Mouse (Mus musculus) induced T-regulatory cell, adult 2 months (primary cell): ENCODE results near the gene Bsg.
A peak's percentile ranks its signal among the peaks of the same experiment; 100 is the strongest.

ENCODE experiments used
- DNase-seq: peaks from one replicate; pipeline ENCODE4 v3.0.0-alpha.2; 2012; ENCODE audit warnings: low read depth

Bsg gene

DNA sequence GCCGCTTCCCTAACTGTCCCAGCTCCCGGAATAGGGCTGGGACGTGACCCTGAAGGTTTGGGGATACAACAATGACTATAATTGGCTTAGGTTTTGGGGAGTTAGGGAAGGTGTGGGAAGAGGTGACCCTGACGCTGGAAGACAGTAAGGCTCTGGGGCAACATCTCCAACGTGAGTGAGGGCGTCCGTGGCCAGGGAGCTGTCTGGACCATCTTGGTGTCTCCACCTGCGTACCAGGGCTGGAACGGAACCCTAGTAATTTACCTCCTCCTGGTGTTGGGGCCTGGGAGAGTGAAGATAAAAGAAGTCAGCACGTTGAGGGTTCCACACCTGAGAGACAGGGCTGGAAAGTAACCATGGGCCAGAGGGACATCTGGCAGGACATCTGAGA lies 674 bp downstream of the Bsg start:
- DNase-seq: peak; percentile 26

DNA sequence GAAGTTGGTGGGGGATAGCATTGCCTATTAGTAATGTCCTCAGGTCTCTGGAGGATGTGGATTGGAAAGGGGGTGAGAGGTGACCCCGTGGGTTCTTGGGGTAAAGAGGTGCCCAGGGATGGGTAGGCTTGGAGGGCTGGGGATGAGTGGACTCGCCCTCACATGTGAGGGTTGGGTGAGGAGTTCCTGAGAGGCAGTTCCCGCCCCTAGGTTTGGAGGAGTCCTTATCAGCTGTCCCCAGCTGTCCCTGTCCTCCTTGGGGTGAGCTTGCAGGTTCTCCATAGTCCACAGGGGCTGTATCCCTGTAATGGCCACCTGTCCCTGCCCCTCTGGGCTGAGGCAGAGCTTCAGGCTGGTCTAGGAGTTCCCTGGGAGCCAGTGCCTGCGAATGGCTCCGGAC lies 1.7 kb downstream of the Bsg start:
- no peak for DNase-seq

- no peak for DNase-seq
These were observed 2.3 kb downstream of the Bsg start for GRCm38 (mm10) chr10:79706406-79707094.

DNA sequence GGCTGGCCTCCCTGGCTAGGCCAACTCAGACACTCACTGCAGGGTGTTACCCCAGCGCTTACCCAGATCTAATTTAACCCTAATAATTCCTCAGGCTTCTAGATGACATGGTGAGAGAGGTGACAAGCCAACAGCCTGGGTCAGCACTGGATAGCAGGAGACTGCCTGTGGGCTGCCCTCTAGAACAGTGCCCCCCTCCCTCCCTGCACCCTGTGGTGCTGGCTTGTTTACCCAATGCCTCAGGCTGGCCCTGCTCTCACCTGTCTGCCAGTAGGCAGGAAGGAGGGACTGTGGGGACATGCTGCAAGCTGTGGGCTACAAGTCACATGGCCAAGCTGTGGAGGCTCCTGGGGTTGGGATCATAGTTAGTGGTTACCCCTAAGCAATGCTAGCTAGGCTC lies 2.9 kb downstream of the Bsg start:
- DNase-seq: no peak

DNA sequence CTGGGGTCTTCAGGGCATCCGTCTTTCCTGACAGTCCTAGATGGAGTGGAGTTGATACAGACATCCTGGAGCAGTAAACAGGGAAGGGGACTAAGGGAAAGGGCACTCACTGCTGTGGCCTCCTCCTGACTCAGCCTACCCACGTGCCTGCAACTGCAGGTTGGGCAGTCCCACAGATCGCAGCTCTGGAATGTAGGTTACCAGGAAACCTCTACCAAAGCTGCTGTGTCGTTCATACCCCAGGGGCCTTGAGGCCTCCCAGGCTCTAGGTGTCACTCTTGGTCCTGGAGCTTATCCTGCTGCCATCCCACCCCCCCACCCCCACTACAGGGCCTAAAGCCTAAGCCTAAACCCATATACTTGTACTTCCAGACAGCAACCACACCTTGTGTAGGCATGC lies 3.5 kb downstream of the Bsg start:
- no peak for DNase-seq

DNA sequence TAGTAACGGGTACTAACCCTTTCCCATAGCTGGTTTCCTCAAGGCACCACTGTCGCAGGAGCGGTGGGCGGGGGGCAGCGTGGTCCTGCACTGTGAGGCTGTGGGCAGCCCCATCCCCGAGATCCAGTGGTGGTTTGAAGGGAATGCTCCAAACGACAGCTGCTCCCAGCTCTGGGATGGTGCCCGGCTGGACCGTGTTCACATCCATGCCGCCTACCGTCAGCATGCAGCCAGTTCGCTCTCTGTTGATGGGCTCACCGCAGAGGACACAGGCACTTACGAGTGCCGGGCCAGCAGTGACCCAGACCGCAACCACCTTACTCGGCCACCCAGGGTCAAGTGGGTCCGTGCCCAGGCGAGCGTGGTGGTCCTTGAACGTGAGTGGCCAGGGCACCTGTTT lies 4.4 kb downstream of the Bsg start:
- DNase-seq: no peak

DNA sequence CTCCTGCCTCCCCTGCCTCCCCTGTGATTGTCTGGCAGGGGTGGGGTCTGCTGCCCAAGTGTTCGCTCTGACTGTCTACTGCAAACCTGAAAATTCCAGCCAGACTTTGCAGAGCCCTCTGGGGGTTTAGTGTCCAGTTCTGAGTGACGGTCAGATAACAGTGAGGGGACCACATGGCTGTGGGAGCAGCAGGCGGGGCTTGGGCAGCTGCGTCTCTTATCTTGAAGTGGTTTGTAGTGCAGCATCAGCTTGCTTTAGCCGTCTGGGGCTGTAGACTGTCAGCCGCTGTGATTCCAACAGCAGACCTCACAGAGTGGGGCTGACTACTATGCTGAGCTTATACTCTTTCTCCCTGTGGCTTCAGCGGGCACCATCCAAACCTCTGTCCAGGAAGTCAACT lies 5.0 kb downstream of the Bsg start:
- no peak for DNase-seq

- peak; percentile 63 for DNase-seq
These were observed 7.7 kb downstream of the Bsg start for GRCm38 (mm10) chr10:79712029-79712428.

DNA sequence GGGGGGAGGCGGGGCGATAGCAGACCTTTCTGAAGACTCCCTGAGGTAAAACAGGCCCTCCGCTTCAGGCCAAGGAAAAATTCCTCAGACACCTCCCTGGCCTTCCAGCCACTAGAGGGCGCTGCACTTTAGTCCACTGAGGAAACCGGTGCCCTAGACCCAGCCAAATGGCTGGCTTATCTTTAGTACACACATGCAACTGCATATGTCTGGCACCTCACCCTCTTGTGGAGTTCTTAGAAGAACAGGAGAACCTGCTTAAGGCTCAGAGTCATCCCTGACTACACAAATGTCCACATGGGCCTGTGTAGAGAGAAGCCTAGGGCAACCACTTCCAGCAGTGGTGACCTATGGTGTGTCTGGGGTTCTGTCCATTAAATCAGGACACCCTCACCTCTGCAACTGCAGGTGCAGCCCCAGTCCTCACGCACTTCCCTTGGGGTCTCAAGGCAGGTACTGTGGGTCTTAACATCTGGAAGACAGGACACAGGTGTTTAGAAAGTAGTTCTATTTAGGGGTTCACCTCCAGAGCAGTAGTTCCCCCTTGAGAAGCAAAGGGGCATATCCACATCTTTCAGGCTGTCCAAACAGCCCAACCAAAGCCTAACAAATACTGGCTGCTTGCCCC lies 8.3 kb downstream of the Bsg start:
- peak; percentile 86 for DNase-seq

DNA sequence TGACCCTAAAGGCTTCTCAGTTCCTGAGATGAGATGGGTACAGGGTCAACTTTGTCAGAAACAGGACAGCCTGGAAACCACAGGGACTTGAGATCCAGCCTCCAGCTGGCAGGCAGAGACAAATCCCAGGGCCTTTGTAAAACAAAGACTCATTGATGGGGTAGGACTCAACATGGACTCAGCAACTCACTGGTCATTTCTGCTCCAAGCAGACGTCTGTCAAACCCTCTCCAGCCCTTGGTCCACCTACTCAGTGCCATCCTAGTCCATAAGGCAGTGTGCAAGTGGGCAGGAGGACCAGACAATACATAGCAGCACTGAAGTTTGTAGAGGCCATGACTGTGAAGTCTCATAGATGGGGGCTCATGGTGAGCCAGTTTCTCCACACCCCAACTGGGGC lies 8.9 kb downstream of the Bsg start:
- DNase-seq: no peak

- no peak for DNase-seq
These were observed 10.7 kb downstream of the Bsg start for GRCm38 (mm10) chr10:79714996-79715395.

DNA sequence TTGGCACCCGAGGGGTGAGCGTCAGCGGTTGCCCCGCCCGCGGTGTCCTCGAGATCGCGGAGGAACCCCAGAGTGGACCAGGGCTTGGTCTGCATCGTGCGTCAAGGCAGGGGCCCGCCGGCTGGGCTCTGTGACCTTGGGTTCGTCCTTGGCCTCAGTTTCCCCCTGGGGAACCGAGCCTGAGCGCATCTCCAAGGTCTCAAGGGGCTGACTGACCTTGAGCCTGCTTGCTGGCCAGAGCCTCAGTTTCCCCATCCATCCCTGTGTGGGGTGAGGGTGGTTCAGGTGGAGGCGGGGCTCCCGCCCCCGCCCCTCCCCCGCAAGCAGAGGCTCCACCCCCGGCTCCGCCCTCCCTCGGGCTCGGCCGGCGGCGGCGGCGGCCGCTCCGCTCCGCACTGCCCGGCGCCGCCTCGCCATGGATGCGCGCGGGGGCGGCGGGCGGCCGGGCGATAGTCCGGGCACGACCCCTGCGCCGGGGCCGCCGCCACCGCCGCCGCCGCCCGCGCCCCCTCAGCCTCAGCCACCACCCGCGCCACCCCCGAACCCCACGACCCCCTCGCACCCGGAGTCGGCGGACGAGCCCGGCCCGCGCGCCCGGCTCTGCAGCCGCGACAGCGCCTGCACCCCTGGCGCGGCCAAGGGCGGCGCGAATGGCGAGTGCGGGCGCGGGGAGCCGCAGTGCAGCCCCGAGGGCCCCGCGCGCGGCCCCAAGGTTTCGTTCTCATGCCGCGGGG lies 12.1 kb downstream of the Bsg start, which contains the start of gene Hcn2:
TSS of gene Hcn2 (plus strand) at position 381 of the 734 bp plus-strand sequence.
- no peak for DNase-seq

- peak; percentile 55 for DNase-seq
These were observed 12.7 kb downstream of the Bsg start for GRCm38 (mm10) chr10:79716988-79717355.

DNA sequence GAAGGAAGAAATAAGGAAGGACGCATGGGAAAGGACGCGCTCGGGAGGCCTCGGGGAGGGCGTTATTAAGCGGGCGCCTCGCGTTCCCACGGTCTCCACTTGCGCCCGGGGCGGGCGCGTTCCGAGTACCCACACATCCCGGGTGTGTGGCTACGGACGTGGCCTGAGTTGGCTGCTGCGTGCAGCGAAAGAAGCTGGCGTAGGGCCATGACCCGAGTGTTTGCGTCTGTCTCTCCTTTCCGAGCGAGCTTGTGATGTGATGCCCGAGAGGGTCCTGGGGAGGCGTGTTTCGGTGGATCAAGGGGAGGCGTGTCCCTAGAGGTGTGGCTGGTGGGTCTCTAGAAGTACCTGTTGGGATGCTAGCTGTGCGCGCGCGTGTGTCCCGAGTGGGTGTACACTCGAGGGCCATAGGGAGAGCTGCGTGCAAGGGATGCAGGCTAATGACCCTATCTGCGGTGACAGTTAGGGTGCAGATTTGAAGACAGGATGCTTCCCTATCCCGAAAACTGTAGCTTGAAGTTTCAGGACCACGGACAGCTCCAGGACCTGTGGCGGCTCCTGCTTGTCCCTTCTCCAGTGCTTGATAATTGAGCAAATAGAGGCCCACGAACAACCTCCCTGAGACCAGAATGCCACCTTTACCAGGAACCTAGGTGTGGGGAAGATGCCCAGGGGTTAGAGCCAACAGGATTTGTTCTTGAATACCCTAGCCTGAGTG lies 13.5 kb downstream of the Bsg start:
- peak; percentile 83 for DNase-seq

DNA sequence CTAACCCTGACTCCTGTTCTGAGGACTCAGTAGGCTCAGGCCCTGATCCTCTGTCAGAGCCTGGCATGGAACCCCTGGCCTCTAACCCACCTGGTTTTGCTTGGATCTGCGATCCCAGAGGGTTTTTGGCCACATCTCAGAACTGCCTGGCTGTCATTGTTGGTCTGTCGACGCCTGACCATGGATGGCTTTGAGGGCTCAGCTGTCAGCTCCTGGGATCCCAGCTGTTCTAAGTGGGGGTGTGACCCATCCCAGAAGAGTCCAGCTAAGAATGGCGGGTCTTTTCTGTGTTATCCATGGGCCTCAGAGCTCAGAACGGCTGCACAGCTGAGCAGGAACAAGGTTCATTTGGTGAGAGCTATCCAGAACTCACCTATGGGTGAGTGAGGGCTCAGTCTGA lies 16.8 kb downstream of the Bsg start:
- DNase-seq: no peak

DNA sequence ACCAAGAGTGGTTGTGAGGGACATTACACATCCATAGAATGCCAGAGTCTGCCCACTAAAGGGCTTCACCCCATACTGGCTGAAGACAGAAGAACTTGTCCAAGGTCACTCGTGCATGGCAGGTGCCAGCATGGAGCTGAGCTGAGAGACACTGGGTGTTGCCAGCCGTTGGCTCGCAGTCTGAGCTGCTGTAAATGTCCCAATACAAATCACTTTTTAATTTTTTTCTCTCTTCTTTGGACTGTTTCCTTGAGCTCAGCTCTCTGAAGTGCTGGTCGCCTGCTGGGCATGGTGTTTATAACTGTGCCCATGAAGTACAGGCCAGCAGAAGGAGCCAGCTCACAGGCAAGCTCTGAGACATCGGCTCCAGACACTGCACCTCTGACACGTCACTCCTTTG lies 18.8 kb downstream of the Bsg start:
- DNase-seq: no peak

GRCm38 (mm10) chr10:79723692-79724091 lies 19.4 kb downstream of the Bsg start:
- DNase-seq: no peak

GRCm38 (mm10) chr10:79726090-79726489 lies 21.8 kb downstream of the Bsg start:
- peak; percentile 67 for DNase-seq

GRCm38 (mm10) chr10:79728323-79729249 lies 24.3 kb downstream of the Bsg start:
- DNase-seq: no peak

GRCm38 (mm10) chr10:79729357-79729965 lies 25.2 kb downstream of the Bsg start:
- no peak for DNase-seq

DNA sequence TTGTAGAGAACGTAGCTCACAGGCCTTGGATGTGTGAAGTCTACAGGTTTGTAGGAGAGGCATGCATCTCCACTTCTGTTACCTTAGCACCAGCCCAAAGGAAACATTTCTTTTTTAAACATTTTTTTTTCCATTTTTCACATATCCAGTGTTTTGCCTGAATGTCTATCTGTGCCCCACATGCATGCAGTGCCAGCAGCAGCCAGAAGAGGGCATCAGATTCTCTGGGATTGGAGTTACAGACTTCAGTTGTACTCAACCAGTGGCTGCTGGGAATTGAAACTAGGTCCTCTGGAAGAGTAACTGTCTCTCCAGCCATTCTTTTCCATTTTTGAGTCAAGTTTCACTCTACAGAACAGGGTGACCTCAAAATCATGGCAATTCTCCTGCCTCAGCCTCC lies 28.2 kb downstream of the Bsg start:
- peak; percentile 62 for DNase-seq
